Mouse (Mus musculus) embryonic facial prominence, embryonic 14.5 days (tissue): Measurements from ENCODE around the gene Ftl1. TPM values are rescaled to one million over a fixed set of nuclear protein-coding genes. Genes with fewer than 3 reads are reported as not detected.
"Not testable (repeated sequence)": the region's sequence is repeated elsewhere in the genome, so short reads cannot be mapped to it uniquely, and the experiment has no call there.

ENCODE experiments used
- ATAC-seq: fragments of 200-750 bp; cut with Nextera tagmentation; 2 replicates; pipeline ENCODE4 v1.8.0; 2017; ENCODE audit warnings: low read depth, moderate number of reproducible peaks, moderate TSS enrichment
- DNase-seq: peaks from one replicate; pipeline ENCODE4 v3.0.0-alpha.2; 2015; ENCODE audit warnings: low spot score
- H3K27ac ChIP-seq: fragments of 300-500 bp; sonication (generic); replicated peaks from 2 replicates; pipeline ENCODE4 v1.5.1; 2014; ENCODE audit warnings: low read depth, mild to moderate bottlenecking, low read length, moderate library complexity
- H3K27me3 ChIP-seq: fragments of 300-500 bp; sonication (generic); replicated peaks from 2 replicates; pipeline ENCODE4 v1.6.1; 2014; ENCODE audit warnings: low read length; ENCODE audit not compliant: control insufficient read depth, insufficient read depth
- H3K36me3 ChIP-seq: fragments of 300-500 bp; sonication (generic); 2 replicates; pipeline ENCODE4 v1.6.1; 2014; ENCODE audit warnings: low read length, mixed read lengths; ENCODE audit not compliant: control insufficient read depth, insufficient read depth
- H3K4me1 ChIP-seq: fragments of 300-500 bp; sonication (generic); 2 replicates; pipeline ENCODE4 v1.6.1; 2014; ENCODE audit warnings: antibody characterized with exemption, low read length; ENCODE audit not compliant: control insufficient read depth, insufficient read depth
- H3K4me2 ChIP-seq: fragments of 300-500 bp; sonication (generic); 2 replicates; pipeline ENCODE4 v1.6.1; 2014; ENCODE audit warnings: low read depth, mild to moderate bottlenecking, low read length, moderate library complexity, mixed read lengths
- H3K4me3 ChIP-seq: fragments of 300-500 bp; sonication (generic); 2 replicates; pipeline ENCODE4 v1.5.1; 2014; ENCODE audit warnings: low read depth, mild to moderate bottlenecking, low read length
- H3K9ac ChIP-seq: fragments of 300-500 bp; sonication (generic); 2 replicates; pipeline ENCODE4 v1.6.1; 2014; ENCODE audit warnings: low read depth, mild to moderate bottlenecking, low read length, moderate library complexity, mixed read lengths
- H3K9me3 ChIP-seq: fragments of 300-500 bp; sonication (generic); 2 replicates; pipeline ENCODE4 v1.6.1; 2016; ENCODE audit warnings: low read length; ENCODE audit not compliant: control insufficient read depth
- WGBS: fragments of 180-500 bp; shearing (Covaris S2); extraction: QIAGEN DNeasy Blood & Tissue Kit; methylation state at CpG from one replicate; pipeline ENCODE4 v1.1.7; 2014; 5-methylcytosine and 5-hydroxymethylcytosine counted together
- polyA plus RNA-seq: library from polyadenylated mRNA; unstranded; fragments of >200 nt; fragmentation: Nextera tagmentation; extraction: Ambion mirVana; gene quantifications from 2 replicates; pipeline ENCODE4 v1.2.1, GENCODE M21; 2014

Gene Ftl1
- polyA plus RNA-seq, 1 experiment from 2014 or later: 4,260 TPM

DNA sequence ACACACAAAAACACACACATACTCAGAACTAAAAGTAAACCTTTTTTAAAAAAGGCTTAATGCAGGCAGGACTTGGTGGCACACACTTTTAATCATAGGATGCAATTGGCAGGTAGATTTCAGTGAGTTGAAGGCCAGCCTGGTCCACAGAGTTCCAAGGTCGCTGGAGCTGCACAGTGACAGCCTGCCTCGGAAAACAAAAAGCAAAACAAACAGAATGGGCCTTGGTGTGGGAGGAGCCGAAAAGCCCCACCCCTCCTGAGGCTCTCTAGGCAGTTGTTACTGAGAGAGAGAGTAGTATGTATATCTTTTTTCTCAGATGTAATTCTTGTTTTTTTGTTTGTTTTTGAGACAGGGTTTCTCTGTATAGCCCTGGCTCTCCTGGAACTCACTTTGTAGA lies 31.6 kb upstream of the Ftl1 start:
- H3K27ac ChIP-seq: no peak overlapping the region
- no peaks in the 10 kb centered on the region for H3K27me3 ChIP-seq
- ATAC-seq (no peak), DNase-seq (no peak)
- 16% methylated on average over 3 of the region's 3 CpGs for WGBS
- H3K4me1 ChIP-seq: peaks cover 5% of the 10 kb centered on the region; the same call in 1 of the 2 replicates
- H3K9me3 ChIP-seq: no peaks in the 10 kb centered on the region
- H3K4me3 ChIP-seq: no peak overlapping the region
- H3K4me2 ChIP-seq: 0 out of 2 replicates have a peak overlapping the region, but pooled peaks have one; percentile 26
- H3K36me3 ChIP-seq: peaks cover 42% of the 10 kb centered on the region
- H3K9ac ChIP-seq: peak overlapping the region; percentile 30; the same call in 1 of the 2 replicates

- H3K27ac ChIP-seq: no peak overlapping the region
- peaks cover 37% of the 10 kb centered on the region for H3K36me3 ChIP-seq
- peaks cover 5% of the 10 kb centered on the region; the same call in 1 of the 2 replicates for H3K4me1 ChIP-seq
- no peaks in the 10 kb centered on the region for H3K9me3 ChIP-seq
- no peaks in the 10 kb centered on the region for H3K27me3 ChIP-seq
- ATAC-seq: peak; percentile 8; the same call in 1 of the 2 replicates
- H3K4me3 ChIP-seq: no peak overlapping the region
- H3K9ac ChIP-seq: 0 out of 2 replicates have a peak overlapping the region, but pooled peaks have one; percentile 30
- DNase-seq: peak; percentile 47
- WGBS: 12% methylated on average over 4 of the region's 9 CpGs
- H3K4me2 ChIP-seq: 0 out of 2 replicates have a peak overlapping the region, but pooled peaks have one; percentile 26
These were observed 31.1 kb upstream of the Ftl1 start for GRCm38 (mm10) chr7:45490822-45491221.

- Histone ChIP-seq H3K36me3 (peaks cover 26% of the 10 kb centered on the region), H3K9ac (0 out of 2 replicates have a peak overlapping the region, but pooled peaks have one; percentile 48), H3K4me1 (peaks cover 5% of the 10 kb centered on the region; the same call in 1 of the 2 replicates), H3K27ac (no peak overlapping the region), H3K9me3 (no peaks in the 10 kb centered on the region), H3K4me3 (no peak overlapping the region), H3K4me2 (no peak overlapping the region), H3K27me3 (no peaks in the 10 kb centered on the region)
- ATAC-seq (no peak), DNase-seq (no peak)
- 78% methylated on average over 7 of the region's 7 CpGs for WGBS
These were observed 29.9 kb upstream of the Ftl1 start for GRCm38 (mm10) chr7:45489578-45489977.

- ATAC-seq (peak; percentile 62), DNase-seq (peak; percentile 61)
- H3K4me1 ChIP-seq: peaks cover 5% of the 10 kb centered on the region; the same call in 1 of the 2 replicates
- peak within 1 kb of the TSS; percentile 40 for H3K4me3 ChIP-seq
- no peaks in the 10 kb centered on the region for H3K27me3 ChIP-seq
- peak within 1 kb of the TSS; percentile 74 for H3K27ac ChIP-seq
- H3K4me2 ChIP-seq: peak within 1 kb of the TSS; percentile 59
- 10% methylated on average over 30 of the region's 38 CpGs for WGBS
- H3K9me3 ChIP-seq: no peaks in the 10 kb centered on the region
- peaks cover 15% of the 10 kb centered on the region for H3K36me3 ChIP-seq
- peak within 1 kb of the TSS; percentile 48 for H3K9ac ChIP-seq
These were observed 28.9 kb upstream of the Ftl1 start, which contains the start of gene Dhdh for GRCm38 (mm10) chr7:45488293-45489204. Gene Dhdh, minus strand, starts transcription at chr7:45488805.

DNA sequence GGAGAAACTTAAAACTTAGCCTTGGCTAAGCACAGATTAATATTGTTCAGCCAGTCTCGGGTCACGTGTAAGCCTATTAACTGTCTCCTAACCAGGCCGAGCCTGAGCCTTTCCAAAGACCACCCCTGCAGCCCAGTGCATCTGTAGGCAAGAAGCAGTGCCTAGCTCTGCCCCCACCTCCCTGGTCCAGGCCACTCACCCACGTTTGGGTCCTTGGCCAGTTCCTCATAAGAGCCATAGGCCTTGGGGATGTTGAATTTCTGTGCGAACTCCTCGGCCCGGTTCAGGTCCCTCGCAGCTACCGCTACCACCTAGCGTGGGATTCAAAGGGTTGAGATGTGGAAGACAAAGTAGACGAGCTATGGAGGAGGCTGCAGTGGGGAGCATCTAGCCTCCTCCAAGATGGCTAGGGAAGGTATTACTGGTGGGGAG lies 28.2 kb upstream of the Ftl1 start:
- Histone ChIP-seq H3K27ac (peak overlapping the region; percentile 74), H3K4me1 (peaks cover 5% of the 10 kb centered on the region; the same call in 1 of the 2 replicates), H3K27me3 (no peaks in the 10 kb centered on the region), H3K9me3 (no peaks in the 10 kb centered on the region), H3K9ac (peak overlapping the region; percentile 48), H3K36me3 (peaks cover 9% of the 10 kb centered on the region), H3K4me3 (peak overlapping the region; percentile 40), H3K4me2 (peak overlapping the region; percentile 59)
- peak; percentile 45; the same call in 1 of the 2 replicates for ATAC-seq
- 29% methylated on average over 11 of the region's 11 CpGs for WGBS
- DNase-seq: peak; percentile 41

GRCm38 (mm10) chr7:45486761-45487415 lies 27.2 kb upstream of the Ftl1 start, which contains the start of gene Gm45808:
Gene Gm45808, minus strand, starts transcription at chr7:45486811.
- H3K27me3 ChIP-seq: no peaks in the 10 kb centered on the region
- H3K4me2 ChIP-seq: peak within 1 kb of the TSS; percentile 59; the same call in 1 of the 2 replicates
- H3K9ac ChIP-seq: no peak within 1 kb of the TSS
- H3K4me1 ChIP-seq: peaks cover 5% of the 10 kb centered on the region; the same call in 1 of the 2 replicates
- DNase-seq (no peak), ATAC-seq (no peak)
- no peaks in the 10 kb centered on the region for H3K36me3 ChIP-seq
- H3K27ac ChIP-seq: peak within 1 kb of the TSS; percentile 16
- H3K9me3 ChIP-seq: no peaks in the 10 kb centered on the region
- H3K4me3 ChIP-seq: no peak within 1 kb of the TSS
- 73% methylated on average over 12 of the region's 12 CpGs for WGBS

DNA sequence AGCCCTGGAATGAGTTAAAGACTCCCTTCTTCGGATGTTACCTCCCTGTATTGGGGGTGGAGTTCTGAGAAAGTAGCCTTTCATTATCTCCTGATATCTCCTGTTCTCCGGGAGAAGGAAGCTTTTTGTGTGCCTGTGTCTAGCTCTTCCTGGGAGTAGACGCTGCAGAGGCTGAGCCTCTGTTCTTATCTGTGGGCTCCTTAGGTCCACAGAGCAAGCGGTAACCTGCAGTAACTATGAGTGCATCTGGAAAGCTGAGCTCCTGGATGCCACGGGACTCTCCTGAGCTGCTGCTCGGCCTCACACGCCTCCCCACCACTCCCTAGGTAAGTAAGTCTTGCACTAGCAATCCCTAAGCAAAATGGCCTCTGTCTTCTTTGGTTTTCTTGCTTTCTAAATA lies 26.5 kb upstream of the Ftl1 start:
- no peak overlapping the region for H3K27ac ChIP-seq
- ATAC-seq (no peak), DNase-seq (no peak)
- H3K9ac ChIP-seq: no peak overlapping the region
- no peak overlapping the region for H3K4me3 ChIP-seq
- H3K27me3 ChIP-seq: no peaks in the 10 kb centered on the region
- 71% methylated on average over 7 of the region's 7 CpGs for WGBS
- H3K4me1 ChIP-seq: peaks cover 5% of the 10 kb centered on the region; the same call in 1 of the 2 replicates
- no peak overlapping the region for H3K4me2 ChIP-seq
- H3K36me3 ChIP-seq: no peaks in the 10 kb centered on the region
- H3K9me3 ChIP-seq: no peaks in the 10 kb centered on the region

DNA sequence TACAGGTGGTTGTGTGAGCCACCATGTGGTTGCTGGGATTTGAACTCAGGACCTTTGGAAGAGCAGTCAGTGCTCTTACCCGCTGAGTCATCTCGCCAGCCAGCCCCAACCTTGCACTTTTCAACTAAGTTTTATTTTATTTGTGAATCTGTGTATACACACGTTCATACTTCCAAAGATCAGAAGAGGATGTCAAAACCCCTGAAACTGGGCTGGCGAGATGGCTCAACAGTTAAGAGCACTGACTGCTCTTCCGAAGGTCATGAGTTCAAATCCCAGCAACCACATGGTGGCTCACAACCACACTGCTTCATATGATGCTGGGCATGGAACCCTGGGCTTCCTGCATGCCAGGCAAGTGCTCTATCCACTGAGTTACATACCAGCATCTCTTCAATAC lies 25.3 kb upstream of the Ftl1 start:
- H3K9ac ChIP-seq, H3K4me3 ChIP-seq, H3K9me3 ChIP-seq, H3K27ac ChIP-seq, DNase-seq, H3K36me3 ChIP-seq, ATAC-seq, H3K27me3 ChIP-seq, H3K4me1 ChIP-seq, H3K4me2 ChIP-seq: not testable (repeated sequence)
- 91% methylated on average over 5 of the region's 5 CpGs for WGBS
